Mouse (Mus musculus): ENCODE measurements around the gene Pla2g3.

Pla2g3 gene

GRCm38 (mm10) chr11:3487952-3488570 is at the start of gene Pla2g3:
Gene Pla2g3 (plus strand): TSS chr11:3488284.
- no peak for DNase-seq (ENCODE audit: low spot score in 2 of 2)

GRCm38 (mm10) chr11:3441696-3442443 is 46.2 kb upstream of the Pla2g3 start:
- no peak for DNase-seq (ENCODE audit: low spot score in 2 of 2)

GRCm38 (mm10) chr11:3442677-3443076 is 45.4 kb upstream of the Pla2g3 start:
- DNase-seq (ENCODE audit: low spot score in 2 of 2) = no peak

- DNase-seq (ENCODE audit: low spot score in 2 of 2) = no peak
These were observed 45.0 kb upstream of the Pla2g3 start for GRCm38 (mm10) chr11:3443091-3443490.

- no peak for DNase-seq (ENCODE audit: low spot score in 2 of 2)
These were observed 43.2 kb upstream of the Pla2g3 start for GRCm38 (mm10) chr11:3444875-3445274.

GRCm38 (mm10) chr11:3451701-3452163 is 36.4 kb upstream of the Pla2g3 start:
- peak; percentile 29 to 36 for DNase-seq (ENCODE audit: low spot score in 2 of 2)

- peak; percentile 91 for DNase-seq (ENCODE audit: low spot score in 2 of 2)
These were observed 35.9 kb upstream of the Pla2g3 start, which contains the start of gene Rnf185 for GRCm38 (mm10) chr11:3452167-3452639. Gene Rnf185 (minus strand): TSS chr11:3452363.

GRCm38 (mm10) chr11:3452769-3453168 is 35.3 kb upstream of the Pla2g3 start:
- DNase-seq (ENCODE audit: low spot score in 2 of 2) = no peak

- no peak for DNase-seq (ENCODE audit: low spot score in 2 of 2)
These were observed 34.6 kb upstream of the Pla2g3 start for GRCm38 (mm10) chr11:3453467-3453866.

- no peak for DNase-seq (ENCODE audit: low spot score in 2 of 2)
These were observed 33.6 kb upstream of the Pla2g3 start for GRCm38 (mm10) chr11:3454506-3454905.

GRCm38 (mm10) chr11:3456354-3456753 is 31.7 kb upstream of the Pla2g3 start:
- DNase-seq (ENCODE audit: low spot score in 2 of 2) = peak; percentile 39 to 50

- DNase-seq (ENCODE audit: low spot score in 2 of 2) = no peak
These were observed 29.5 kb upstream of the Pla2g3 start for GRCm38 (mm10) chr11:3458428-3459104.

- DNase-seq (ENCODE audit: low spot score in 2 of 2) = no peak
These were observed 29.0 kb upstream of the Pla2g3 start for GRCm38 (mm10) chr11:3459105-3459468.

GRCm38 (mm10) chr11:3462846-3463245 is 25.2 kb upstream of the Pla2g3 start:
- DNase-seq (ENCODE audit: low spot score in 2 of 2) = no peak

GRCm38 (mm10) chr11:3471448-3471850 is 16.6 kb upstream of the Pla2g3 start:
- no peak for DNase-seq (ENCODE audit: low spot score in 2 of 2)

- DNase-seq (ENCODE audit: low spot score in 2 of 2) = peak; percentile 61 to 68
These were observed 15.6 kb upstream of the Pla2g3 start for GRCm38 (mm10) chr11:3472484-3472883.

GRCm38 (mm10) chr11:3474480-3475115 is 13.5 kb upstream of the Pla2g3 start:
- DNase-seq (ENCODE audit: low spot score in 2 of 2) = no peak

- DNase-seq (ENCODE audit: low spot score in 2 of 2) = no peak
These were observed 12.6 kb upstream of the Pla2g3 start for GRCm38 (mm10) chr11:3475489-3475888.

GRCm38 (mm10) chr11:3483980-3484642 is 4.0 kb upstream of the Pla2g3 start:
- no peak for DNase-seq (ENCODE audit: low spot score in 2 of 2)

- DNase-seq (ENCODE audit: low spot score in 2 of 2) = no peak
These were observed 1.7 kb upstream of the Pla2g3 start for GRCm38 (mm10) chr11:3486349-3486748.

- DNase-seq (ENCODE audit: low spot score in 2 of 2) = no peak
These were observed 952 bp downstream of the Pla2g3 start for GRCm38 (mm10) chr11:3489036-3489435.
